Mouse (Mus musculus): Measurements from ENCODE around the gene Ppp6r2. TPM values are rescaled to one million over a fixed set of nuclear protein-coding genes. Genes with fewer than 3 reads are reported as not detected.

Ppp6r2 gene
- total RNA-seq, 2 experiments from 2014 or later = 155 to 157 TPM

DNA sequence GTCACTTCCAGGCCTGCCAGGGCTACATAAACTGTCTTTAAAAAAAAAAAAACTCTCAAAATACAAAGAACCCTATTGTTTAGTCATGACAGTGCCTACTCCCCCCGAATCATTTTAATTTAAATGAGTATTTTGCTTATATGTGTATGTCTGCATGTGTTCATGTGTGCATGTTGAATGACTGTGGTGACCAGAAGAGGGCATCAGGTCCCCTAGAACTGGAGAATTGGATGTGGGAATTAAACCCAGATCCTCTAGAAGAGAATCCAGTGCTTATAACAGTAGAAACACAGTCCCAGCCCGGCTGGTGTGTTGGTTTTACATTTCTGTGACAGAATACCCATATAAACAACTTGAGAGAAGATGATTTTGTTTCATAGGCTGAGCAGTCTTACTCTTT, 29.7 kb downstream of the Ppp6r2 start:
- no peak for DNase-seq (ENCODE audit: low spot score in 2 of 2)

DNA sequence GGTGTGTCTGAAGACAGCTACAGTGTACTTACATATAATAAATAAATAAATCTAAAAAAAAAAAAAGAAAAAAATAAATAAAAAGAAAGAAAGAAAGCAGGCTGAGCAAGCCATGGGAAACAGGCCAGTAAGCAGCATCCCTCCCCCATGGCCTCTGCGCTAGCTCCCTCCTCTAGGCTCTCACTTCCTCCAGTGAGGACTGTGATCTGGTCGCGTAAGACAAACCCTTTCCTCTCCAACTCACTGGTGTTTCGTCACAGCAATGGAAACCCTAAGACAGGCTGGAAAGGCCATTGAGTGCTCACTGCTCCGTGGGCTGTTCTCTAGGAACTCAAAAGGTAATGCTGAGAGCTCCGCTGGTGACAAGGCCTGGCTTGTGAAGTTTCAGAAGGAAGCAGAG, 37.7 kb downstream of the Ppp6r2 start:
- DNase-seq (ENCODE audit: low spot score in 2 of 2) = no peak

DNA sequence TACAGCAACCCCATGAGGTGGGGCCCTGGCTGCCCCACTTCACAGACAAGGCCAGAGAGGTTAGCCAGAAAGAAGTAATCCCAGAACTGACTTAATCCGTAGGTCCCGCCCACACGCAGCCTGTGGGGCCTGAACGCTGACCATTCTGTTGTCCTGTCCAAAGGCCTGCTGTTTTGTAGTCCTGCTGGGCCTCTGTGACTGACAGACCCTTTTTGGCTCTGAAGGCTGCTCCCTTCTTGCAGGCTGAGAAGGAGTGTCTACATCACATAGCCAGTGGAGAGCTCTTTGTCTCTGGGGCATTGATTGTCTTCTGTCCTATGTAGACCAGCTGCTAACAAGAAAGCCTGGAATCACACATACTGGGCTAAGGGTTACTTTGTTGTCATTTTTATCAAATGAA, 44.0 kb downstream of the Ppp6r2 start:
- no peak for DNase-seq (ENCODE audit: low spot score in 2 of 2)

DNA sequence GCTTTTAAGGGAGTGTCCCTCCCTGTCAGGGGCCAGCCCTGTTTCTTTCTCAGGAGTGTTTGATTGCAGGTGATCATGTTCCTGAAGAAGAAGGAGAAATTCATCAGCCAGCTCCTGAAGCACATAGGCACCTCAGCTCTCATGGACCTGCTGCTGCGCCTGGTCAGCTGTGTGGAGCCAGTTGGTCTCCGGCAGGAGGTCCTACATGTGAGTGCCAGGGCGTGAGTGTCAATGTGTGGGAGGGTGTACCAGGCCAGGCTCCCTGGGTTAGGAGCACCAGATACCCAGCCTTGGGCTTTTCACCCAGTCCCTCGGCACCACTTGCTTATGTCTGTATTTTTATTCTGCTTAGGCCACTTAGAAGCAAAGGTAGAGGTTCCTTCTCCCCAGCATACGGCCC, 47.6 kb downstream of the Ppp6r2 start:
- no peak for DNase-seq (ENCODE audit: low spot score in 2 of 2)

DNA sequence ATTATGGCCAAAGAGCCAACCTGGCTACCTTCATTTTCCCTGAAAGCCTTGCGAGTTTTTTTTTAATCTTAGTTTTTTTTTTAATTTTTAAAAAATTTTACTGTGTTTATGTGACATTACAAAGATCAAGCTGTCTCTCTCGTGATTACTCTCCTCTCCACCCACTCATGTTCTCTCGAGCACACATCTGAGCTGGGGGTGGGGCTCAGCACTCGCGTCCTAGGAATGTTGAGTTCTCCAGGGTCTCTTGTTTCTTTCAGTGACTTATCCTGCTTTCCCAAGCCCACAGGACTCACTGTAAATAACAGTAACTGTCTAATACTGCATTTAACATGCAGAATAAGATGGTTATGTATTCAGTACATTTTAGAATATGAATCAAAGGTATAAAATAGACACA, 53.1 kb downstream of the Ppp6r2 start:
- no peak for DNase-seq (ENCODE audit: low spot score in 2 of 2)

- DNase-seq (ENCODE audit: low spot score in 2 of 2) = no peak
These were observed 64.1 kb downstream of the Ppp6r2 start for GRCm38 (mm10) chr15:89275497-89275896.

GRCm38 (mm10) chr15:89277366-89277765, 66.0 kb downstream of the Ppp6r2 start:
- no peak for DNase-seq (ENCODE audit: low spot score in 2 of 2)

GRCm38 (mm10) chr15:89282546-89282945, 71.2 kb downstream of the Ppp6r2 start:
- DNase-seq (ENCODE audit: low spot score in 2 of 2) = no peak

DNA sequence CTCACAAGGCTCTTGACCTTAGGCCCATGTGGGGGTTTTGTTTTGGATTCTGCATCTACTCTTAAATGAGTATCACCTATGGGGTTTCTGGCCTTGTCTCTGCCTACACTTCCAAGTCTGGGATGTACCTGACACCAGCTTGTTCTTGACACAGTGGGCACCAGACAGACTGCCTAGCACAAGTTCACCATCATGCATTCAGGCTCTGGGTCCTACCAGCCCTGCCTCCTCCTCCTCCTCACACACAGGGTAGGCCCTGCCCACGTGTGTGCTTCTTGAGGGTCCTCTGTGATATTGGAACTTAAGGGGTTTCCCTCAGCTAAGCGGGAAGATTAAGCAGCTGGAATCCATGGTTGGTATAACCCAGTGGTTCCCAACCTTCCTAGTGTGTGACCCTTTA, 72.7 kb downstream of the Ppp6r2 start:
- no peak for DNase-seq (ENCODE audit: low spot score in 2 of 2)

GRCm38 (mm10) chr15:89285004-89285403, 73.7 kb downstream of the Ppp6r2 start:
- DNase-seq (ENCODE audit: low spot score in 2 of 2) = no peak

GRCm38 (mm10) chr15:89285478-89285877, 74.1 kb downstream of the Ppp6r2 start:
- DNase-seq (ENCODE audit: low spot score in 2 of 2) = no peak

- DNase-seq (ENCODE audit: low spot score in 2 of 2) = no peak
These were observed 74.8 kb downstream of the Ppp6r2 start for GRCm38 (mm10) chr15:89286114-89286513.

- no peak for DNase-seq (ENCODE audit: low spot score in 2 of 2)
These were observed 75.2 kb downstream of the Ppp6r2 start for GRCm38 (mm10) chr15:89286582-89286981.

DNA sequence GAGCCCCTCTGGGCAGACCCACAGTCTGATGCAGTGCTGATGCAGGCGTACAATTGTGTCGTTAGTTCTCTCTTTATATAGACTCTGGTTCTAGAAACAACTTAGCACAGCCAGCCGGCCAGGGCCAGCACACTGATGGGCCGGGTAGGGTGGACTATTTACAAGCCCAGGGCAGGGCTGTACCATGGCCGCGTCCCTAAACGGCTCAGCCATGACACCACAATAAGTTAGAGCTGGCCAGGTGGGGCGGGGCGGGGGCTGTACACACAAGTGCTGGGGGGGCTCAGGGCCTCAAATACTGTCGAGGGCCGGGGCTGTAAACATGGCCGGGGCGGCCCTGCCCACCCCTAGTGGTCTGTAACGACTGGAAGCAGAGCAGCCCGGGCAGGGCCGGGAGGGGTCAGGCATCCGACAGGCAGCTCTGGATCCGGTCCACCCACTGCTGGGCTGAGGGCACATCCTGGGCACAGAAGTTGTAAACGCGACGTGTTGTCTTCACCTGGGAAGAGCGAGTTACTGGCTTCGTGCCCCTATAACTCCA, 76.9 kb downstream of the Ppp6r2 start:
- DNase-seq (ENCODE audit: low spot score in 2 of 2) = no peak

DNA sequence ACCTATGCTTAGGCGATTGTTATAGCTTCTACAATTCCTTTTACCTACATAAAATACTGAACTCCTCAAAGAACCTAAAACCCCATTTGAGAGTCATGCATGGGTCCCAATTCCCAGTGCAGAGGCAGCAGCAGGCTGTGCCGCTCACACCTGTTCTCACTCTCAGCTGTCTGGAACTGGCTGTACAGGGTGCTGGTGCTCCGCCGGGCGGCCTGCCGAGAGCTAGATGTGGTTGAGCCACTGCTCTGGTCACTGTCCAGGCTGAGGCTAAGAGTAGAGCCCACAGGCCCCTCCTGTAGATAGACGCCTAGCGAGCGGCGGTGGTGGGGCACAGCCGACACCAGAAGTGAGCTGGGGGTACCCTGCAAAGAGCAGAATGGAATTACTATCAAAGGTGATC, 78.1 kb downstream of the Ppp6r2 start:
- no peak for DNase-seq (ENCODE audit: low spot score in 2 of 2)

DNA sequence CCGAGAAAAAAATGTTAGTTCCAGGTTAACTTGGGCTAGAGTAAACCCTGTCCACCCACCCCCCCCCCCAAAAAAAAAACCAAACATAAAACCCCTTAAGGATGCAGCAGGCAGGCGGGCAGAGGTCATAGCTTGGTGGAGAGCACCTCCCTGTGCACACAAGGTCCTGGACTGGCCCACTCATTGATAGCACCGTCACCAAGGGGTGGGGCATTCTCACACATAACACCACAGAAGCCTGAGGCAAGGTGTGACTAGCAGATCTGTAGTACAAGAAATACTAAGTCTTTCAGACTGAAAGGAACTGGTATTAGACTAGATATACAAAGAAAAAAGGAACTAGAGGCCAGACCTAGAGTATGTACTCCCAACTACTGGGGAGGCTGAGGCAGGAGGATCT, 80.2 kb downstream of the Ppp6r2 start:
- no peak for DNase-seq (ENCODE audit: low spot score in 2 of 2)

DNA sequence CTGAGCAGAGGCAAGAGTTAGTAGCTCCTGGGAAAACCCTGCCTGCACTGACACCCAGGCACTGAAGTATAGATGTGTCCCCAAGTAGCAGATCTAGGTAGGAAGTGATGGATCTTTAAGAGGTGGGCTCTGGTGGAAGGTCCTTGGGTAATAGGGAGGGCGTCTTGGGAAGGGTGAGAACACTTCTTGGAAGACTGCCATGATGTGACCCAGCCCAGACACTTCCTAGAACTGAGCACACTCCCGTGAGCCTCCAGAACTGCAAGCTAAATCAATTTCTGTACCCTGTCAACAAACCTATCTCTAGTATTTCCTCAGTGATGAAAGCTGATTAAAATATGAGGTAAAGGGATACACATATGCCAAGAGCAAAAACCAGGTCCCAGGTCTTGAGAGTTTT, 81.4 kb downstream of the Ppp6r2 start:
- DNase-seq (ENCODE audit: low spot score in 2 of 2) = no peak

DNA sequence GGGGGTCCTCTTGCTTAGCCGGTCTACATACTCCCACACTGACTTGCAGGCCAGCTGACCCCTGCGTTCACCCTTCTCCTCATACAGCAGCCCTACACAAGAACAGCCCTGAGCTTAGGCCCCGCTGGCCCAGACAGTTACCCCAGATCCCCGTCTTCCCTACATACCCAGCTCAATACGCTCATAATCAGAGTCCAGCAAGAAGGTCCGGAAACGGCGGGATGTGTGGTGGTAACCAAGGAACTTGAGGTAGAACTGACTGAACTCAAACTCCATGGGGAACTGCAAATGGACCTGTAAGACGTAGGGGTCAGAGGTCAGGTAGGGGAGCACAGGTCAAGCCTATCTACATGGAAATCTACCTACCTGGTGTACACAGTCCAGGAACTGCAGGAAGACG, 82.4 kb downstream of the Ppp6r2 start:
- DNase-seq (ENCODE audit: low spot score in 2 of 2) = no peak

GRCm38 (mm10) chr15:89295580-89296165, 84.3 kb downstream of the Ppp6r2 start:
- no peak for DNase-seq (ENCODE audit: low spot score in 2 of 2)

DNA sequence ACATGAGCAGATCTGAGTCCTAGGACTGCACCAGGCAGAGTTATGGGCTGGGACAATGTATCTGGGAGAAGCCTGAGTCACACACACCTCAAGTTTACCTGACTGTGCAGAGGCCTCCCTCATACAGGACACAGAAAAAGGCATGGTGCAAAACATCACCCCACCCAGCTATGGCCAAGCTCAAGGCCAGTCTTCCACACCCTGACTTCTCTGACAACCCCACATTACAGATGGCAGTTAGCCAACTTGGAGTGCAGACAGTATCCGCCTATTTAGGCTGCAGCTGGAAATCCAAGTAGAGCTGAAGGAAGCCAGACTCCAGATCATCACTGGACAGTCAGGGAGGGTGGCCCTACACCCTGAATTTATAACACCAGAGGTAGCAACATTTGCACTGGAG, 85.1 kb downstream of the Ppp6r2 start:
- DNase-seq (ENCODE audit: low spot score in 2 of 2) = no peak

- no peak for DNase-seq (ENCODE audit: low spot score in 2 of 2)
These were observed 86.3 kb downstream of the Ppp6r2 start for GRCm38 (mm10) chr15:89297695-89298094.

DNA sequence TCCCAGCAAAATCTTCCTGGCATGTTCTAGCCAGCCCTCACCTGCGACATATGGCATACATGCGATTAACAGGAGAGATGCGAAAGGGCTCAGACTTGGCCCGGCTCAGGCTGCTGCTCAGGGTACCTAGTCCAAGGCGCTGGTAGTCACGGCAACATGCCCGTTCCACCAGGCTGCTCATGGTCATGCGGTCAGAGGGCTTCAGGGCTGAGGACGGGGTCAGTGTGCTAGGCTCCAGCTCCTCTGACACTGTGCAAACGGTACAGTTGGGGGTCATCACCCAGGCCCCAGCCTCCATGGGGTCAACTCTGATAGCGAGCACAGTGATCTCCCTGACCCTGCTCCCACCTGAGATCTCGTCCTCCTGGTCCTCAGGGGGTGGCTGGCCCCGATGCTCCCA, 88.8 kb downstream of the Ppp6r2 start:
- no peak for DNase-seq (ENCODE audit: low spot score in 2 of 2)

GRCm38 (mm10) chr15:89300600-89300999, 89.2 kb downstream of the Ppp6r2 start:
- no peak for DNase-seq (ENCODE audit: low spot score in 2 of 2)

DNA sequence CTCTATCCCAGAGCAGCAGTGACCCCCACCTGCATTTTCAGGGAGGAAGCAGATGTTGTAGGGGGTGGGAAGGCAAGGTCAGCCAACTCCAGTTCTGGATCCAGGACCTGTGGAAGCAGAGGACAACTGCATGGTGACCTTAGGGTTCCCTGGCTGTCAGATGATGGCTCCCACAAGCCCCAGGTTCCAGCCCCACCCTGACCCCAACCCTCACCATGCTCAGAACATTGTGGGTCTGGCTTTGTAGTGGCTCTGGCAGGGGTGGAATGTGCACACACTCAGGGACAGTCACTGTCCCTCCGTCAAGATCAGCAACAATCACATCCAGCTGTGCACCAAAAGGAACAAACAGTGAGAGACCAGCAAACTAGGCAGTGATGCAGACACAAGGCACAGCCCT, 94.6 kb downstream of the Ppp6r2 start:
- no peak for DNase-seq (ENCODE audit: low spot score in 2 of 2)

Measured in left cerebral cortex, adult 18-20 months (tissue).